Mouse (Mus musculus): Measurements from ENCODE around the gene Birc3. TPM values are rescaled to one million over a fixed set of nuclear protein-coding genes. Genes with fewer than 3 reads are reported as not detected.
"Not testable (repeated sequence)": the region's sequence is repeated elsewhere in the genome, so short reads cannot be mapped to it uniquely, and the experiment has no call there.

Gene Birc3
- polyA plus RNA-seq, 1 experiment from 2014 or later: 3.9 TPM

DNA sequence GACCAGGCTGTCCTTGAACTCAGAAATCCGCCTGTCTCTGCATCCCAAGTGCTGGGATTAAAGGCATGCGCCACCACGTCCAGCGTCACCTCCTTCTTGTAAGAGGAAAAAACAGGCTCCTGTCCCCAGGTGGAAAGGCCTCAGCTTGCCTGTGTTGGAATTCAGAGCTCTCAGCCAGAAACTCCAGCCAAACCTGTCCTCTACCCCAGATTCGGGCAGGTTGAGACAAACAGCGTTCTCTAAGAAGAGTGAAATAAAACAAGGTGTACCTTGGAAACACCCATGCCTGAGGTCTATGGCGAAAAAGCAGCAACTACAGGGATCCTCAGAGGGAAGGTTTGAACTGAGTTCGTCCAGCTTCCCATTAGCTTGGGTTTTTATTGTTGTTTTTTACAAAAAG lies 28.0 kb upstream of the Birc3 start:
- ATAC-seq (ENCODE audit: low FRiP score) (no peak), DNase-seq (ENCODE audit: low spot score, missing footprints) (no peak)
- Histone ChIP-seq H3K27ac (ENCODE audit: low read depth, low read length) (no peak overlapping the region), H3K4me2 (no peak overlapping the region), H3K9me3 (ENCODE audit: control insufficient read depth, low read length) (no peaks in the 10 kb centered on the region), H3K4me3 (ENCODE audit: low read depth, low read length) (no peak overlapping the region), H3K36me3 (ENCODE audit: control insufficient read depth, insufficient read depth, low read length) (no peaks in the 10 kb centered on the region), H3K4me1 (ENCODE audit: control insufficient read depth, insufficient read depth, low read length) (no peaks in the 10 kb centered on the region), H3K9ac (ENCODE audit: low read length) (no peak overlapping the region), H3K27me3 (ENCODE audit: control insufficient read depth, insufficient read depth, low read length) (no peaks in the 10 kb centered on the region)
- 89% methylated on average over 8 of the region's 8 CpGs for WGBS

DNA sequence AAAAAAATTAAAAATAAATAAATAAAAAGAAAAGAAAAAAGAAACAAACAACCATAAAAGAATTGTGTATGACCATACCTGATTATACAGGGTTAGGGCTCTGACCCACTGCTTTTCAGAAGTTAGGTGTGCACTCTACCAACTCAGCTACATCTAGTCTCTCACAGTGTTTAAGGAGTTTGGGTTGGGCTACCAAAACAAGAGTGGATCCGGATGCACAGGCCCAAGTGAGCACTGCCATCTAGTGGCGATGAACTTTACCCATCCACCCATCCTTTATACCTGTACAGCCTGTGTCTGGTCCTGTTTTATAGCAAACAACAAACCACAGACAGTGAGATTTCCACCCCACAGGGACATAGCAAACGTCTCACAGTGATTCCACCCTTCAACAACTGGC lies 24.5 kb upstream of the Birc3 start:
- H3K4me2 ChIP-seq: no peak overlapping the region
- no peak overlapping the region for H3K27ac ChIP-seq (ENCODE audit: low read depth, low read length)
- no peak overlapping the region for H3K9ac ChIP-seq (ENCODE audit: low read length)
- ATAC-seq (ENCODE audit: low FRiP score) (peak; percentile 74), DNase-seq (ENCODE audit: low spot score, missing footprints) (peak; percentile 93)
- H3K4me1 ChIP-seq (ENCODE audit: control insufficient read depth, insufficient read depth, low read length): no peaks in the 10 kb centered on the region
- H3K4me3 ChIP-seq (ENCODE audit: low read depth, low read length): no peak overlapping the region
- WGBS: 4% methylated on average over 3 of the region's 3 CpGs
- no peaks in the 10 kb centered on the region for H3K36me3 ChIP-seq (ENCODE audit: control insufficient read depth, insufficient read depth, low read length)
- no peaks in the 10 kb centered on the region for H3K9me3 ChIP-seq (ENCODE audit: control insufficient read depth, low read length)
- no peaks in the 10 kb centered on the region for H3K27me3 ChIP-seq (ENCODE audit: control insufficient read depth, insufficient read depth, low read length)

DNA sequence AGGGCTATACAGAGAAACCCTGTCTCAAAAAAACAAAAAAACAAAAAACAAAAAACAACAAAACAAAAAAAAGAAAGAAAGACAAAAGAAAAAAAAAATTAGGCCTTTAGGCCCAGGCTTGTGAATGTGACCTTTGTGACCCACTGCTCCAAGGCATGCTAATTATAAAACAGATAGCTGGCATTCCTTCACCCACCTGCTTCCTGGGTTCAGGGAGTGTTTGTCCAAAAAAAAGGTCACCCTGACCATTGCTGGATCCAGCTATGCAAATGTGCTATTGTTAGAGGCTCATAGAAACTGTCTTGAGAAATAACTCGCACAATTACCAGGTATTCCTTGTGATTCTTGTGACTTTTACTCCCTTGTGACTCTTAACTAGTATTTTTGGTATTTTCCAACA lies 18.8 kb upstream of the Birc3 start:
- not testable (repeated sequence) for H3K36me3 ChIP-seq (ENCODE audit: control insufficient read depth, insufficient read depth, low read length); H3K9ac ChIP-seq (ENCODE audit: low read length); H3K4me1 ChIP-seq (ENCODE audit: control insufficient read depth, insufficient read depth, low read length); H3K4me3 ChIP-seq (ENCODE audit: low read depth, low read length); ATAC-seq (ENCODE audit: low FRiP score); H3K27ac ChIP-seq (ENCODE audit: low read depth, low read length); H3K27me3 ChIP-seq (ENCODE audit: control insufficient read depth, insufficient read depth, low read length); H3K9me3 ChIP-seq (ENCODE audit: control insufficient read depth, low read length); H3K4me2 ChIP-seq
- 96% methylated on average over 1 of the region's 1 CpGs for WGBS
- peak; percentile 19 for DNase-seq (ENCODE audit: low spot score, missing footprints)

DNA sequence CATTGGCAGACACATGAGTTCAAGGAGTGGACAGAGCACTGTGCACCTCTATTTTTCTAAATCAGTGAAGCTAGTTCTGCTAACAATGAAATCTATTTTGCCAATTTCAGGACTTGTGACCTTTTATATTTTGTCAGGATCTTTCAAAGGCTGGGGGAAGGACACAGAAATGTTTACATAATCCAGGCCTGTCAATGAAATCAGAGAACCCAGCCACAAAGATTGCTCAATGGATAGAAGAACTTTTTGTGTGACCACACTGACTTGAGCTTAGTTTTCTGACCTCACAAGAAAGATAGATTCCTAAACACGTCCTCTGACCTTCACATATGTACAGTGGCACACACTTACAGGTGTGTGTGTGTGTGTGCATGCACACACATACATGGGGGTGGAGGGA lies 18.2 kb upstream of the Birc3 start:
- no peaks in the 10 kb centered on the region for H3K4me1 ChIP-seq (ENCODE audit: control insufficient read depth, insufficient read depth, low read length)
- no peak overlapping the region for H3K9ac ChIP-seq (ENCODE audit: low read length)
- no peak overlapping the region for H3K4me2 ChIP-seq
- H3K27me3 ChIP-seq (ENCODE audit: control insufficient read depth, insufficient read depth, low read length): no peaks in the 10 kb centered on the region
- 90% methylated on average over 1 of the region's 1 CpGs for WGBS
- no peak overlapping the region for H3K27ac ChIP-seq (ENCODE audit: low read depth, low read length)
- no peak for ATAC-seq (ENCODE audit: low FRiP score)
- H3K36me3 ChIP-seq (ENCODE audit: control insufficient read depth, insufficient read depth, low read length): no peaks in the 10 kb centered on the region
- H3K9me3 ChIP-seq (ENCODE audit: control insufficient read depth, low read length): no peaks in the 10 kb centered on the region
- peak; percentile 71 for DNase-seq (ENCODE audit: low spot score, missing footprints)
- no peak overlapping the region for H3K4me3 ChIP-seq (ENCODE audit: low read depth, low read length)

DNA sequence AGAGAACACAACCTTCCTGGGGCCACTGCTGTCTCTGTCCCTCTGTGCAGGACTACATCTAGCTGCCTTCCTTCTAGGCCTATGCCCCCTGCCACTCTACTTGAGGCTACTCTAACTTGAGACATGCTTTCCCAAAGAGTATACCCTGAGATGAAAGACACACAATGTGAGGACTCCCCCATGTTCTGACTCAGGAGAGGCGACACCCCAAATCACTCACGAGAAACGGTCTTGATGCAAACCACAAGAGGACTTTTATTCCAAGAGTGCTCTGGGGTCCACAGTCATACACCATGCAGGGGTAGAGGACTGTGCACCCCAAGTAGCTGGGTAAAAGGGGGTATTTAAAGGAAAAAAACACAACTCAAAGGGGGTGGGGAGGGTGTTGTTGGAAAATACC lies 11.4 kb upstream of the Birc3 start:
- ATAC-seq (ENCODE audit: low FRiP score): no peak

DNA sequence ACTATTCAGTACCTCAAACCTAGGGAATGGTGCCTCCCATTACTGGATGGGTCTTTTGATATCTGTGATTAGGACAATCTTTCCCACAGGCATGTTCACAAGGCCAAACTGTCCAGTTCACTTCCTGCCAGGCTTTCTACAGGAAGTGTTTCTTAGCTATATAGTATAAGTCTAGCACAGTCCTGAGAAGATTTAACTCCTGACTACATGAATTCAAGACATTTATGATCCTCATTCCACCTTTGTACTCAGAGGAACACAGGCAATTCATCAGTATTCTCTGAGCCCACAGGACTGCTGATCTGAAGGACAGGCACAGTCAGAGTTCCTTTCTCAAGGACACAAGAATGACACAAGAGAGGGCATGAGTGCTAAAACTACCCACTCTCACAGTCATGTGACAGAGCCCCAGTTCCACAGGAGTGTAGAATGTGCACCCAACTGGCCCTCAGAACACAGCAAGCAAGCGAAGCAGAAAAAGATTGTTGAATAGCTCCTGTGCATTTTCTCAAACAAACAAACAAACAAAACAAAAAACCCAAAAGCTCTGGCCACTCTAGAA lies 9.4 kb upstream of the Birc3 start:
- no peak overlapping the region for H3K4me2 ChIP-seq
- no peaks in the 10 kb centered on the region for H3K36me3 ChIP-seq (ENCODE audit: control insufficient read depth, insufficient read depth, low read length)
- H3K27me3 ChIP-seq (ENCODE audit: control insufficient read depth, insufficient read depth, low read length): no peaks in the 10 kb centered on the region
- H3K9ac ChIP-seq (ENCODE audit: low read length): no peak overlapping the region
- WGBS: 81% methylated on average over 1 of the region's 1 CpGs
- no peak overlapping the region for H3K4me3 ChIP-seq (ENCODE audit: low read depth, low read length)
- DNase-seq (ENCODE audit: low spot score, missing footprints) (peak; percentile 45), ATAC-seq (ENCODE audit: low FRiP score) (no peak)
- no peaks in the 10 kb centered on the region for H3K4me1 ChIP-seq (ENCODE audit: control insufficient read depth, insufficient read depth, low read length)
- H3K9me3 ChIP-seq (ENCODE audit: control insufficient read depth, low read length): no peaks in the 10 kb centered on the region
- H3K27ac ChIP-seq (ENCODE audit: low read depth, low read length): no peak overlapping the region

More for the DNA sequence above, 11.4 kb upstream of the Birc3 start:
- Histone ChIP-seq H3K27me3 (ENCODE audit: control insufficient read depth, insufficient read depth, low read length) (no peaks in the 10 kb centered on the region), H3K9me3 (ENCODE audit: control insufficient read depth, low read length) (no peaks in the 10 kb centered on the region), H3K36me3 (ENCODE audit: control insufficient read depth, insufficient read depth, low read length) (no peaks in the 10 kb centered on the region), H3K27ac (ENCODE audit: low read depth, low read length) (no peak overlapping the region), H3K4me2 (no peak overlapping the region), H3K4me3 (ENCODE audit: low read depth, low read length) (no peak overlapping the region), H3K4me1 (ENCODE audit: control insufficient read depth, insufficient read depth, low read length) (no peaks in the 10 kb centered on the region), H3K9ac (ENCODE audit: low read length) (no peak overlapping the region)
- DNase-seq (ENCODE audit: low spot score, missing footprints): peak; percentile 70
- WGBS: 93% methylated on average over 3 of the region's 3 CpGs

DNA sequence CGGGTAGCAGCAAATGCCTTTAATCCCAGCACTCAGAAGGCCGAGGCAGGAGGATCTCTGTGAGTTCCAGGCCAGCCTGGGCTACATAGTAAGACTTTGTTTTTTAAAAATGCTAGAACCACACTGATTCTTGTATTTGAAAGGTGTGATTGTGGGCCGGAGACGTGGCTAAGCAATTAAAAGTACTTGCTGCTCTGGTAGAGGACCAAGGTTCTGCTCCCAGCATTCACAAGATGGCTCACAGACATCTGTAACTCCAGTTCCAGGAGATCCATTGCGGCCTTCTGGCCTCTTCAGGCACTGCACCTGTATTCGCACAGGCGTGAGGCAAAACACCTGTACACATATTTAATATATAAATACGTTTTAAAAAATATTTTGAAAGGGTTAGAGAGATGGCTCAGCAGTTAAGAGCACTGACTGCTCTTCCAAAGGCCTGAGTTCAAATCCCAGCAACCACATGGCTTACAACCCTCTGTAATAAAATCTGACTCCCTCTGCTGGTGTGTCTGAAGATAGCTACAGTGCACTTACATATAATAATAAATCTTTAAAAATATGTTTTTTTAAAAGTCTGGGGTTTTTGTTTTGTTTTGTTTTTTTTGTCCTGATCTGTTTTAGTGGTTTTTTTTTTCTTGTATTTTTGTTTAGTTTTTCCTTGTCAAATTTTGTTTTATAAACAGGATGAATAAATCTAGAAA lies 675 bp upstream of the Birc3 start:
- Histone ChIP-seq H3K27me3 (ENCODE audit: control insufficient read depth, insufficient read depth, low read length) (no peaks in the 10 kb centered on the region), H3K4me1 (ENCODE audit: control insufficient read depth, insufficient read depth, low read length) (no peaks in the 10 kb centered on the region), H3K27ac (ENCODE audit: low read depth, low read length) (no peak overlapping the region), H3K4me2 (no peak overlapping the region), H3K9ac (ENCODE audit: low read length) (no peak overlapping the region), H3K36me3 (ENCODE audit: control insufficient read depth, insufficient read depth, low read length) (no peaks in the 10 kb centered on the region), H3K9me3 (ENCODE audit: control insufficient read depth, low read length) (no peaks in the 10 kb centered on the region), H3K4me3 (ENCODE audit: low read depth, low read length) (no peak overlapping the region)
- 91% methylated on average over 8 of the region's 8 CpGs for WGBS
- DNase-seq (ENCODE audit: low spot score, missing footprints) (peak; percentile 84), ATAC-seq (ENCODE audit: low FRiP score) (no peak)

DNA sequence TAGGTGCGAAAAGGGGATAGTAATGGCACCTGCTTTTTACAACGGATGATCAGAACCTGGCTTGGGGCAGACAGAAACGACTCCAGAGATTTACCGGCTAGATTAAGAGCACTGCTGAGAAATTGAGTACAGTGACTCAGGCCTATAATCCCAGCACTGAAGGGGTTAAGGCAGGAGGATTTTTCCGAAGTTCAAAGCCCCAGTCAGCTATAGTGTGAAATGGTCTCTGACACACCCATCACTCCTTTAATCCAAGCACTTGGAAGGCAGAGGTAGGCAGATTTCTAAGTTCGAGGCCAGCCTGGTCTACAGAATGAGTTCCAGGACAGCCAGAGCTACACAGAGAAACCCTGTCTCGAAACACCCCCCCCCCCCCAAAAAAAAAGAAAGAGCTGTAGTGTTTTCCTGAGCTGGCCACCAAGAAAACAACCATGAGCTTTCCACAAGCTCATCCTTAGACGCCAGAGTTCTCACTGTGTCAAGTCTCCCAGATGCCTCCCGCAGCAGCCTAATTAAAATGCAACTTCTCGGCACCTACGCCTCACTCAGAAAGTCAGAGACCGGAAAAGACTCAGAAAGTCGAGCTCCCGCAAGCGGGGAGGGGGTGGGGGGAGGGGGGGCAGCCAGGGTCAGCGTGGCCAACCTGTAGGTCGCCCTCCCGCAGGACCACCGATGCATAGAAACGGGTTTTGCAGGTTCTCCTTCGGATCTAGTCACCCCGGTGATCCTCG lies 777 bp downstream of the Birc3 start:
- peak; percentile 81 for DNase-seq (ENCODE audit: low spot score, missing footprints)
- Histone ChIP-seq H3K9ac (ENCODE audit: low read length) (peak overlapping the region; percentile 62), H3K27me3 (ENCODE audit: control insufficient read depth, insufficient read depth, low read length) (no peaks in the 10 kb centered on the region), H3K4me1 (ENCODE audit: control insufficient read depth, insufficient read depth, low read length) (no peaks in the 10 kb centered on the region), H3K9me3 (ENCODE audit: control insufficient read depth, low read length) (no peaks in the 10 kb centered on the region), H3K36me3 (ENCODE audit: control insufficient read depth, insufficient read depth, low read length) (no peaks in the 10 kb centered on the region), H3K4me3 (ENCODE audit: low read depth, low read length) (peak overlapping the region; percentile 35), H3K4me2 (peak overlapping the region; percentile 64), H3K27ac (ENCODE audit: low read depth, low read length) (no peak overlapping the region)
- WGBS: 17% methylated on average over 23 of the region's 23 CpGs
- ATAC-seq (ENCODE audit: low FRiP score): peak; percentile 62

DNA sequence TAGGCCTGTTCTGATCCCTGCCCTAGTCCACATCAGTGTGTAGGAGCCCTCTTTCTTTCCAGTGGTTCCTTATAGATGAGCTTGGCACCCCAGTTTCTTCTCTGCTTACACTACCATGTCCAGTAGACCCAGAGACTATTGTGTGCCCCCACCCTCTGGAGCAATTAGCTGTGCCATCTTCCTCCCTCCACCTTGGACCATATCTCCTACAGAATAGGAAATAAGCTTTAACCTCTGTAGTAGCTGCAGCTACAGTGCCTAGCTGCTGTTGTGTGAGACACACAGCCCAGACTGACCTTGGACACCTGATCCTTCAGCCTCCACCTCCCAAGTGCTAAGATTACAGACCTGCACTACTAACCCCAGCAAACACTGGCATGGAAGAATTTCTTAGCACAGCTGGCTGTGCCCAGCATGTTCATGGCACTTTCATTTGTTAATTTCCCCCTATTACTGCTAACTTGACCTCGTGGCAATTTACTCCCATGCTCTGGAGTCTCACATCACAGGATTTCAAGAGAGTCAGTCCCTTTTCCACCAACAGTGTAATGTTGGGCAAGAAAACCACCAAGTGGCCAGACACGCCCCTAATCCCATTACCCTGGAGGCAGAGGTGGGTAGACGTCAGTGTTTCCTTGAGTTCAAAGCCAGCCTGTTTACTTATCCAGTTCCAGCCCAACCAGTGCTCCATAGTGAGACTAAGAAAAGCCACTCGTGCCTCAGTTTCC lies 1.5 kb downstream of the Birc3 start:
- Histone ChIP-seq H3K27me3 (ENCODE audit: control insufficient read depth, insufficient read depth, low read length) (no peaks in the 10 kb centered on the region), H3K9me3 (ENCODE audit: control insufficient read depth, low read length) (no peaks in the 10 kb centered on the region), H3K4me3 (ENCODE audit: low read depth, low read length) (no peak overlapping the region), H3K36me3 (ENCODE audit: control insufficient read depth, insufficient read depth, low read length) (no peaks in the 10 kb centered on the region), H3K9ac (ENCODE audit: low read length) (no peak overlapping the region), H3K4me1 (ENCODE audit: control insufficient read depth, insufficient read depth, low read length) (no peaks in the 10 kb centered on the region), H3K27ac (ENCODE audit: low read depth, low read length) (no peak overlapping the region), H3K4me2 (no peak overlapping the region)
- 55% methylated on average over 4 of the region's 4 CpGs for WGBS
- DNase-seq (ENCODE audit: low spot score, missing footprints) (peak; percentile 80), ATAC-seq (ENCODE audit: low FRiP score) (no peak)
